Comparison of ENCODE assay signal across 18 mouse cellular contexts in the genomic region with DNA sequence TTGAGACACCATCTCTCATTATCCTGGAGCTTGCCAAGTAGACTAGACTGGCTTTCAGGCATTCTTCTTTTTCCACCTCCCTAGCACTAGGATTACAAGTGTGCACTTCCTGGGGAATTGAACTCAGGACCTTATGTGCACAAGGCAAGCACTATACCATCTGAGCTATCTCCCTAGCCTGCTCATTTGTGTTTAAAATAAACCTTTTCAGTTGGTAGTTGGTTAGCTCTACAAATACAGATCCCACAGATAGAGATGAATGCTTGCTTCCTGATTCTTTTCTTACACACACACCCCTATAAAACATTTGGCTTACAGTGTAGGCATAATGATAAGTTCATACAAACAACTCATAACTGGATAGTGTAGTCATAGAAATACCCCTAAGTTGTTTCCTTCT.
"Had no signal": no experiment of that assay in that cellular context is flagged by ENCODE, and none has a peak within 500 bp of the region (broad histone marks: within the 10 kb centered on the region; RNA-seq: fewer than 3 reads in every experiment).

No protein-coding gene starts in this region.

- H3K4me2 ChIP-seq: heart, embryonic 11.5 days; heart, embryonic 13.5 days; heart, embryonic 15.5 days; kidney, embryonic 15.5 days; limb, embryonic 13.5 days; limb, embryonic 15.5 days; liver, embryonic 12.5 days had no signal

- DNase-seq: gastrocnemius, postnatal 14 days; heart, adult 2 months; heart, postnatal 14 days; heart, postnatal 36 days; kidney, adult 11 months; kidney, adult 2 months; kidney, adult 9 months; kidney, postnatal 14 days; kidney, postnatal 36 days had no signal

- ATAC-seq: liver, embryonic 12.5 days had no signal

- H3K9ac ChIP-seq: heart, embryonic 13.5 days; heart, embryonic 15.5 days; kidney, embryonic 15.5 days; limb, embryonic 13.5 days; limb, embryonic 15.5 days; liver, embryonic 12.5 days; liver, embryonic 14.5 days had no signal

- H3K27me3 ChIP-seq: heart, embryonic 13.5 days; heart, embryonic 15.5 days; kidney, embryonic 15.5 days; limb, embryonic 13.5 days; limb, embryonic 15.5 days; liver, embryonic 12.5 days had no signal

- H3K36me3 ChIP-seq: heart, embryonic 13.5 days; heart, embryonic 15.5 days; kidney, embryonic 15.5 days; limb, embryonic 13.5 days; limb, embryonic 15.5 days; liver, embryonic 12.5 days had no signal

- H3K27ac ChIP-seq: heart, adult 2 months; heart, embryonic 13.5 days; heart, embryonic 15.5 days; kidney, embryonic 15.5 days; kidney, postnatal 0 days; limb, embryonic 13.5 days; limb, embryonic 15.5 days; liver, embryonic 12.5 days; liver, embryonic 14.5 days had no signal

- H3K4me1 ChIP-seq: kidney, embryonic 15.5 days; limb, embryonic 15.5 days; liver, embryonic 12.5 days had no signal

- H3K4me3 ChIP-seq: heart, adult 2 months; heart, embryonic 13.5 days; heart, embryonic 15.5 days; kidney, embryonic 15.5 days; limb, embryonic 13.5 days; limb, embryonic 15.5 days; liver, embryonic 12.5 days had no signal

- H3K9me3 ChIP-seq: heart, embryonic 13.5 days; heart, embryonic 15.5 days; kidney, embryonic 15.5 days; limb, embryonic 13.5 days; limb, embryonic 15.5 days; liver, embryonic 12.5 days had no signal
